Mouse (Mus musculus): ENCODE data around the gene Pkp1. TPM values are rescaled to one million over a fixed set of nuclear protein-coding genes. Genes with fewer than 3 reads are reported as not detected.
A peak's percentile ranks its signal among the peaks of the same experiment; 100 is the strongest.

Gene Pkp1
- total RNA-seq (2014; fragmentation: Nextera tagmentation) (not detected in 2 replicates), total RNA-seq (2017) (not detected in 2 replicates)

DNA sequence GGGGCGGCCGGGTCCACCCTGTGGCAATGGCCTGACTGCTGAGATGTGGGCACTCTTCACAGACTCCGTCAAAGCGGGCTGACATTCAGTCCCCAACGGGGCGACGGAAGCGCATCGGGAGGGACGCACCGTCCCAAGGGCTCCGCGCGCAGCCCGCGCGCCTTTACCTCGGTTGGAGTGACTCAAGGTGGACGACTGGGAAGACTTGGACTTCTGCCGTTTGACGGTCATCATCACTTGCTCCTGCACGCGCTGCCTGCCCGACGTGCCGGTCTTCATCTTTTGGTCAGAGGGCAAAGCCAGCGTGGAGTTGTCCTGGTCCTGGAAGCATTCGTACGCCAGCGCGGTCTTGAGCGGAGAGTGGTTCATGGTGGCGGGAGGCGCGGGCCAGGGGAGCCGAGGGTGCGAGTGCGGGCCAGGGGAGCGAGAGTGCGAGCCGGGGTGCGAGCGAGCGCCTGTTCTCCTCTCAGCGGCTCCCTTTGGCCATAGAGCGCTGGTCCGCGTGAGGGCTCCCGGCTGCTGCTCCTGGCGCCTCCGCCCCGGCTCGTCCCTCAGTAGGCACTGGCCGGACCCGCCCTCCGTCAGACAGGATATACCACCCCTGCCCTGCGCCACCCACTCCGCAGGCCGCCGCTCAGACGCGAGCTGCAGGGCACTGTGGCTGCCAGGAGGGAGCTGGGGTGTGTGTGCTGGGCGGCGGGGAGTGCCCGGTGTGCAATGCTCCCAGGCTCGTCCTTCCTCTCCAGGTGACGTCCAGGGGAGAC lies at the start of gene Pkp1:
Pkp1 (minus strand) TSS at position 564 of the 764 bp plus-strand sequence.
- no peak for ATAC-seq (replicated peaks; ENCODE audit: low FRiP score, low TSS enrichment, poor library complexity, severe bottlenecking)

DNA sequence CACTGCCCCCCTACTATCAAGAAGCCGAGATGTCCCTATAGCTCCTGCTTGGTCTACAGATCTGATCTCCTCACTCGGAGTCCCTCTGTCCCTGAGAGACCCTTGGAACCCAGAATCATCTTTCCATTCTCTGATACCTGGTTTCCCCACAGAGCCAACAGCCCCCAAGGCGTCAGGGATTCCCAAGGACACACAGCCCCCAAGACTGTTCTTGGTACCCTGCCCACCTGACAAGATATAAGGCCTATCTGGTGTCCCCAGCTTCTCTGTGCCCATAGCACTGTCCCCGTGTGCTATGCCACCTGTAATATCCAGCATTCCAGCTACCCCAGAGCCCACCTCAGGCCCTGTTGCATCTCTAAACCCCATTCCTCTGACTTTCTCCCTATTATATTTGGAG lies 48.7 kb upstream of the Pkp1 start:
- ATAC-seq (replicated peaks; ENCODE audit: low FRiP score, low TSS enrichment, poor library complexity, severe bottlenecking), result no peak

DNA sequence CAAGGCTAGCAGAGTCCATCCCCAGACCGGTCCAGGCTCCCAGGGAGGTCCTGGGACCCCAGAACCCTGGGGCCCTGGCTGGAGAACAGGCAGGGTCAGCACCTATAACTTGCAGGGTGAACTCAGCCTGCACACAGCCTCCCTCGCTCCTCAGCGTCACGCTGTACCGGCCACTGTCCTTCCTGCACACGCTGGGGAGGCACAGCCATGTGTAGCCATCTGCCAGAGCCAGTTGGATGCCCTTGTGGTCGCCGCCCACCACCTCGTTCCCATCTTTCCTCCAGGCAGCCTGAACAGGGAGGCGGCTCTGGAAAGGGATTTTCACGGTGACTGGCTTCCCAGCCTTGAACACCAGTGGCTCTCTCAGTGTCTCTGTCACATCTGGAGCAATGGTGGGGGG lies 45.6 kb upstream of the Pkp1 start:
- ATAC-seq (replicated peaks; ENCODE audit: low FRiP score, low TSS enrichment, poor library complexity, severe bottlenecking), result no peak

DNA sequence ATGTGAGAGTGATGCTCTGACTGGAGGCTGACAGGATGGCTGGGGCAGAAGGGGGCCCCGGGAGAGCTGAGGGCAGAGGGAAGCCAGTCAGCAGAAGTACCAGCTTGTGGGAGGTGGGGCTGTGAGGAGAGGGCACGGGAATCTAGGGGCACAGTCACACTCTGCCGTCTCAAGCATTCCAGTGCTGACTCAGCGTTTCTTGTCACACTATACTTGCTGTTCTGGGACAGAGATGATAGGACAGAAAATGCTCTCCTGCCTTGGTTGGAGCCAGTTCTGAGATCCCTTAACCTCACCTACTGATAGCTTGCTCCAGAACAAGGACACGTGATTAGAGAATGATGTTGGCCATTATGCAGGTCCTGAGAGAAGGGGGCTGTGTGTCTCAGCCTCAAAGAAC lies 44.2 kb upstream of the Pkp1 start:
- ATAC-seq (replicated peaks; ENCODE audit: low FRiP score, low TSS enrichment, poor library complexity, severe bottlenecking), result no peak

DNA sequence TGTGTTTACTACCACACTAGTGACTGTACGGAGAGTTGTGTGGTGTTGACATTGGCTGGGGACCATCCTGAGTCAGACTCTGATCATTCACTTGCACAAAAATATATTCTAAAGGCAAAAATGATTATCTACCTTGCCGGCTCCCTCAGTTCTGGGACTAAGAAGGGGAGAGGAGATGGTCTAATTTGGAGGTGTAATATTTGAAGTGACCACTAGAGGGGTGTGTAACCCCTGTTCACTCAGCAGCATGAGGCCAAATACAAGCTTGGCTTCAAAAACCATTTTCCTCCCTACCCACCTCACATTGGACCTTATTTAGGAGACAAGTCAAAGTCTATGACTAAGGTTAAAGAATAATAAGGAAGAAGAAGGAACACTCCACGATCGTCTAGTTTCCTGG lies 39.5 kb upstream of the Pkp1 start:
- peak; percentile 64 for ATAC-seq (replicated peaks; ENCODE audit: low FRiP score, low TSS enrichment, poor library complexity, severe bottlenecking)

DNA sequence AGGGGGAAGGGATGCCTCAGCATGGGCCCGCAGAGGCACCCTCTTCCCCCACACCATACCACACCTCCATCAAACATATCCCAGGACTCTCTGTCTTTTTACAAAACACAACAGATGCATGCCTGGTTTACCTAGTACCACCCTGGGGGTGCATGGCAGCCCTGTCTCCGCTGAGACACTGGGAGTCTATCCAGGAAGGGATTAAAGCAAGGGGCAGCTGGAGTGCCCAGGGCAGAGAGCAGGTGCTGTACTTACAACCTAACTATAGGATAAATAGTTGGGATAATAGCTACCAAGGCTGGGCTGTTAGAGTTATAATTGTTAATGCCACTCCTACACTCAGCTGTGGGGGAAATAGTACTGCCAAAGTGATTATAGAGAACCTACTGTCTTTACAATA lies 29.9 kb upstream of the Pkp1 start:
- no peak for ATAC-seq (replicated peaks; ENCODE audit: low FRiP score, low TSS enrichment, poor library complexity, severe bottlenecking)

DNA sequence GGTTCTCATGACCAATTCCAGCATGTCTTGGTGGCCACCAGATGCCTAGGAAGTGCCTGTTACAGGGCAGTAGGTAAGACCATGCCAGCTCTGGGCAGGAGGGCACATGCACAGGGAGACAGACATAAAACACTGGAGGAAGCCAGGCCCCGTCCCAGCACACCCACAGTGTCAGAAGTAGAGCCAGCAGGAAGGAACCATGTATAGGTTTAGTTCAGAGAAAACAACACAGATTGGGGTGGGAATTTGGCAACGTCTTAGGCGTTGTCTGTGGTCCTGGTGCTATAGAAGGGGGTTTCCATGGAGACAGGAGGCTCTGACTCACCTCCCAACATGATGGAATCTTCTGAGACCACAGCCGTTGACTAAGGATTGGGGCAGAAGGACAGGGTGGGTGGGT lies 27.2 kb upstream of the Pkp1 start:
- no peak for ATAC-seq (replicated peaks; ENCODE audit: low FRiP score, low TSS enrichment, poor library complexity, severe bottlenecking)

DNA sequence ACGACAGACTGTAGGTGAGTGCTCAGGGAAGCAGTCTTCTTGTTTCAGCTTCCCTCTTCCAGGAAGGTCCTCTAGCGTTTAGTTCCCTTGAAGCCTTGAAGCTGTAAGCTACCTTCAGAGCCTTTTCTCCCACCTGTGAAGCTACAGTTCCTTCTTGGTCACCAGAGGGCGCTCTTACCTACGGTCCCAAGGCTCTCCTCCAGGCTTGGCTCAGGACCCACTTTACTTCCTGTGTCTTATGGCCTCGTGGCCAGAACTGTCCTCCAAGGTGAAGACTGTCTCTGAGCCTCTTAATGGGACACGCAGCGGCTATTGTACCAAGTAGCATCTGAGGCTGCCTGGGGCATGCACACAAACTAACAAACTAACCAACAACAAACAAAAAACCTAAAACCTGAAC lies 26.7 kb upstream of the Pkp1 start:
- ATAC-seq (replicated peaks; ENCODE audit: low FRiP score, low TSS enrichment, poor library complexity, severe bottlenecking), result peak; percentile 52; the same call in 1 of the 2 replicates

DNA sequence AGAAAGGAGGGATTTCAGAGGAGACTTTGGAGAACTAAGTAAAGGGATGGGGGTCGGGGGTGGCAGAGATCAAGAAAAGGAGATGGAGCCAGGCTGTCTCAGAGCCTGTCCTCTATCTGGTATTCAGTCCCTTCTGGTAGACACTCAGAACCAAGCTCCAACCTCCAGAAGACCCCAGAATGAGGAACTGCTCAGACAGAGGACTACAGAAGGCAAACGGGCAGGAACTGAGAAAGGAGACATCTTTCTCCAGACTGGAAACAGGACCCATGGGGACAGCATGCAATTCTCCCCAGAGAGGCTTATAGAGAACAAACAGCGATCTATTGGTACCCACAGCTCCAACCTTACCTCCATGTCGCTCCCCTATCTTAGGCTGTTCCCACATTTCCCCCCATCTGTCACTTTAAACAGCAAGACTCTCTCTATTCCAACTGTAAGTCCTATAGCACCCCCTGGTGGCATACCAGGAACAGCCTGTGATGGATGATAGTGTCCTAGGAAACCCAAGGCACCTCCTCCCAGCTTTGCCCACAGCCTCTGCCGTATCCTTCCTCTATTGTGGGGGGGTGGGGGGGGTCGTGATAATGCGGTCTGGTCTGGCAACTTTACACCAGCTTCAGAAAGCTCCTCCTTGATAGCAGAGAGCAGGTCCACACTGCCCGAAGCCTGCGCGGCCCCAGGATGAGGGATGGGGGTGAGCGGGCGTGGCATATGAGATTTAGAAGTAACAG lies 25.7 kb upstream of the Pkp1 start:
- peak; percentile 50 for ATAC-seq (replicated peaks; ENCODE audit: low FRiP score, low TSS enrichment, poor library complexity, severe bottlenecking)

DNA sequence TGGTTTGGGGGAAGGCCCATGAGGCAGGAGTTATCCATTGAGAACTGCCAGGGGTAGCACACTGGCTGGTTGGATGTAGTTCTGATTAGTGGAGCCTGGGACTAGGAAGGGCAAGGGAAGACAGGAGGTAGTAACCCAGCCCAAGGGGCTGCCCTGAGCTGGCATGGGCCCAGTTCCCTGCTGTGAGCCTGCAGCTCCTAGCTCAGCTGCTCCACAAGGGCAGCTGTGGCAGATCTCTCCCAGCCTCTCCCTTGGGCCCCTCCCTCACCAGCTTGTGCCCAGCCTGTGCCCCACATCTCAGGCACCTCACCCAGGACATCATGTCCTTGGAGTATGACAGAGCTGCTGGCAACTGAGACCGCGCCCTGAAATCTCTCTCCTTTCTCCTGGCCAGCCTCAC lies 24.7 kb upstream of the Pkp1 start:
- no peak for ATAC-seq (replicated peaks; ENCODE audit: low FRiP score, low TSS enrichment, poor library complexity, severe bottlenecking)

DNA sequence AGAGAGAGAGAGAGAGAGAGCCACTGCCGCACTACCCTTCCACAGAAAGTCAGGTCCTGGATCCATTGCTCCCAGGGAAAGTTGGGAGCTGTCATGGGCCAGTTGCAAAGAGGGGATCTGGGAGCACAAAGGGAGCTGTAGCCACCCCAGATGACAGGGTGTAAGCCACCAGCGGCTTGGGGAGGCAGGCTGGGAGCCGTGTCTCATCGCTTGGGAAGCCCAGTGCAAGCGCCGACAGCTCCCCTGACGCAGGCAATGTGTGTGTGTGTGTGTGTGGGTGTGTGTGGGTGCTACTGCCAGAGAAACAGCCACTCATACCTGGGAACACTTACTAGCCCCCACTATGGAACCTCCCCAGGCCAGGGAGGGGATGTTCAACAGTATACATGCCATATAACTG lies 23.1 kb upstream of the Pkp1 start:
- no peak for ATAC-seq (replicated peaks; ENCODE audit: low FRiP score, low TSS enrichment, poor library complexity, severe bottlenecking)

DNA sequence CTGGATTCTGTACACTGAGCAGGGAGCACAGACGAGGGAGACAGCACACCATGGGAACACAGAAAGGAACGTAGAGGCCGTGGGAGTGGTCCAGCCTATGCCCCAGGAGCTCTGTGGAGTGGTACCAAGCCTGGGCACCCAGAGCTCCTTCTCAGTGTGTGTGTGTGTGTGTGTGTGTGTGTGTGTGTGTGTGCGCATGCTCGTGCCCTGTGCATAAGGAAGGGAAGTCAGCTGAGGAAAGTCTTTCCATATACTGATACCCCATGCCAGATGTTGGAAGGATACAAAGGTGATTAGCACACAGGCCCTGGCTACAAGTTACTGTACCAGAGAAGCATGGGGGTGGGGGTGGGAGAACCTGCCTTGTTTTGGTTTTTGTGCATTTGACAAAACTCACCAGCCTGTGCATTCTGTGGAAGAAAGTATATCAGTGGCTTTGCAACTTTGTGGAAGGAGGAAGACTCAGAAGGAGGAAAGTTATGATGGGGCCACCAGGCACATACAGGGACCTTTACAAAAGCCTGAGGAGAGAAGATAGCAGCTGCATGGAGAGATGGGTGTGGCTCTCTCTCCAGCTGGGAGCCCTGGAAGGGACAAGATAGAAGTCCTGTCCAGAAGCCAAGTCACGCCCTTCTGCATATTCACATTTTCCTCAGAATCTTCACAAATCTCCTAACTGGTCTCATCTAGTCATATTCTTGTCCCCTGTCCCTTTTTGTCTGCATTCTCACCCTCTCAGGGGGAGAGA lies 22.4 kb upstream of the Pkp1 start:
- ATAC-seq (replicated peaks; ENCODE audit: low FRiP score, low TSS enrichment, poor library complexity, severe bottlenecking), result peak; percentile 84

DNA sequence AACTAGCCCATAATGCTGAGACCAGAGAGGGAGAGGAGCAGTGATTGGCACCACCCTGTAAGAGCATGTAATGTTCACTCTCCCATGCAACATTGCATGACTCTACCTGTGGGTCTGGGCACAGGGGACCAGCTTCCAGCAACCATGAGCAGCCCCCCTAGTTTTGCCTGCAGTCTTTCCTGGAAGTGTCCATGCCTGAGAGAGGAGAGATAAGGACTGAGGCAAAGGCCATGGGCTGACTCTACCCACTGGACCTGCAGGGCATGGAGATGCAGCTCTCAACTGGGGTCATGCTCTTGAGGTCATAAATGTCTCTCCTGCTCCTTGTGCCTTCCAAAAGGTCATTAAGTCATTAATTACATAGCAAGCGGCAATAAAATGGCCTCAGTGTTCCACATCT lies 17.1 kb upstream of the Pkp1 start:
- ATAC-seq (replicated peaks; ENCODE audit: low FRiP score, low TSS enrichment, poor library complexity, severe bottlenecking), result no peak

DNA sequence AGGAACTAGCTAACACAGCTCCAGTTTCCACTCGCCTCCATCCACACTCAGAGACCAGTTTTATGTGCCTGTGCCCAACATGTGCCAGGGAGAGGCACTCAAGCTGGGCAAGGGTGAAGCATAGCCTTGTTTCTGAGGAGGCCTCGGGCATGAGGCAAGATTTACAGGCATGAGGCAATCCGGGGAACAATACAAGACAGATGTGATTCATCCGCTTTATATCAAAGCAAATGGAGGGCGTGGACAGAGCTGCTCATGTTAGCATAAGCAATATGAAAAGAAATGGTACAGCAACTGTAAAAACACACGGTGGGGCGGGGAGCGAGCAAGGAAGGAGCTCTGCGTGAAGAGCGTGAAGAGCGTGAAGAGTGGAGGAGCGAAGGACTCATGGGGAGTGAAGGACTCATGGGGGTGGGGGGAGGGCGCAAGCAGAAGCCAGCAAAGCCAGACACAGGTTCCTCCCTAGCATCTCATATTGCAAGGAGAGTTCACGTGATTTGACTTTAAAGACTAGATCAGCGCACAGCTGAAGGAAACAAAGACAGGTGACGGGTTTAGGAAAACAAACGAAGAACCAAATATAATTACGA lies 14.8 kb upstream of the Pkp1 start:
- ATAC-seq (replicated peaks; ENCODE audit: low FRiP score, low TSS enrichment, poor library complexity, severe bottlenecking), result no peak

DNA sequence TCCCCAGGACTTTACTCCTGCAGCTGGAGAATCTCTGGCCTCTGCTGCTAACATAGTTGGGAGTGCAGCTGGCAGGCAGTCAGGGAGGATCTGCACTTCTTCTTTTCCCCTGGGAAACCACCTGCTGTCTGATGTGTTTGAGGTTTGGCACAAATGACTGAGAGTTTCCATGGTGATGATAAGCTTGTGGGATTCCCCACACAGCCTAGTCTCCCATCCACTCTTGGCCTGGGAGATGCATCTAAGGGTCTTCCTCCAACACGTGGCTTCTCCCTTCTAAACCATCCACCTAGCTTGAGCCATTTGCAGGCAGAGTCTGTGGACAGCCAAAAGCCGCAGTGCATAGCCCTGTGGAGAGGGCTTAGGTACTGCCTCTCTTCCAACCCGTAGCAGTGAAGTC lies 10.9 kb upstream of the Pkp1 start:
- no peak for ATAC-seq (replicated peaks; ENCODE audit: low FRiP score, low TSS enrichment, poor library complexity, severe bottlenecking)

DNA sequence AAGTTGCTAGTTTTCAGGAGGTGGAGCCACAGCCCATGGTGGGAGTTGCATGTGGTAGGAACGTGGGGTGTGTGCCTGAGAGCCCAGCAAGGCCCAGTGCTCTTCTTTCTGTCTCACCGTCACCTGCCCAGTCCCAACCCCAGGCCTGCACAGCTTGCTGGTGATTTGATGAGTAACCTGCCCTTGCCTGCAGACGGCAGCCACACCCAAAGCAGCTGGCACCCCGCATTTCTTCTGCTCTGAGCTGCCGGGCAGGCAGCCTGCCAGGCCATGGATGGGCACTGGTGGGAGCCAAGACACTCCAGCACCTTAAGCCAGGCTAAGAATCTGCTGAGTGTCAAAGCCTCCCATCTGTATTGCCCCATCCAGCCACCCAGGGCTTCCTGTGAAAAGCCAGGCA lies 6.8 kb upstream of the Pkp1 start:
- 0 out of 2 replicates have a peak, but pooled peaks have one; percentile 31 for ATAC-seq (replicated peaks; ENCODE audit: low FRiP score, low TSS enrichment, poor library complexity, severe bottlenecking)

DNA sequence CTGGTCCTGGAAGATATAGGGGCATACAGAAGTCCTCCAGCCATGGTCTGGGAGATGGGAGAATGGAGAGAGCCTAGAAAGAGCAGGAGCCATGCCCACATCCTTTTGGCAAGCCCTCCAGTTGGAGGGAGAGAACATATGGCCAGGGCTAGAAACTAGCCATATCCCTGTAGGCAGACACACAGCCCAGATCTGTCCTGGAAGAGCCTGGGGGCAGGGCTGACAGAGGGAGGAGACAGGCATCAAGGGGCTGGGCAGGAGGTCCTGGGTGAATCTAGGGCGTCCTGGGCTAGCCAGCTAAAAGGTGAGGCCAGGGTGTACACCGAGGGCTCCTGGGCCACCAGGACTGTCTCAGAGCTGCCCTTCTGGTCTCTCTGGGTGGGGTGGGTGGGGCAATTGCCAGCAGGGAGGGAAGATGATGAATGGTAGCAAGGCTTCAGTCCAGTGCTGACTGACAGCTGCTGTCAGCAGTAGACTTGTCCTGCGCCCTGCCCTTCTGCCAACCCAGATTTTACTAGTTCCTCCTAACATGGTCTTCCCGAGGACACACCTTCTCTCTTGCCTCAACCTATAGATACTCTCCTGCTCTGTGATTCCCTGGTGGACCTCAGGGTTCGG lies 5.5 kb upstream of the Pkp1 start:
- no peak for ATAC-seq (replicated peaks; ENCODE audit: low FRiP score, low TSS enrichment, poor library complexity, severe bottlenecking)

DNA sequence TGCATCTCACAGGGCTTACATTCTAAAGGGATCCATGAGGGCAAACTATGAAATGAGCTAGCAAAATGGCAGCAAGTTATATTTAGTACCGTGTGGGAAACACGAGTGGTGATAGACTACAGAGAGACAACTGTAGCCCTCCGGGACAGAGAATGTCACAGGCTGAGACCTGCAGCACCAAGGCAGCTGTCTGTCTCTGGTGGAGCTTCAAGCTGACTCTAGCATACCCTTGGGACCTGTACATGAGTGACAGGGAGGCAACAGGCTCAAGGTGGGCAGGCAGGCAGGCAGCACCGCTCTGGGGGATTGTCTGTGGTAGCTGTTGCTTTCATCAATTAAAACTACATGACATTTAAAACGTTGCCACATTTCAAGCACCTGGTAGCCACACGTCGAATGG lies 4.2 kb upstream of the Pkp1 start:
- no peak for ATAC-seq (replicated peaks; ENCODE audit: low FRiP score, low TSS enrichment, poor library complexity, severe bottlenecking)

DNA sequence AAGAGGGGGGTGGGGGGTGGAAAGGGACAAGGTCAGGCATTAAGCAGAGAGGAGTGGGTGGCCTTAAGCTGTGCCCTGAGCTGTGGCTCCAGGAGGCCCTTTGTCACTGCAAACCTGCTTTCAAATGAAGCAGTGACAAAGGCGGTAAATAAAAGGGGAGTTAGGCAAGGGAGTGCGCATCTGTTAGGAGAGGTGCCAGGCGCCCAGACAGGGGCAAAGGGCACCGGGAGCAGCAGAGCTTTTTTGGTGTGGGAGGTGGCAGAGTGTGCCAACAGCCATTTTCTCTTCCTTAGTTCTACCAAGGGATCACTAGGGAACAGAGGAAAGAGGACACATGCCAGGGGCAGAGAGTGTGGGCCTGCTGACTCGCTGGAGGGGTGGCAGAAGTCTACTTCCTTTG lies 1.8 kb downstream of the Pkp1 start:
- ATAC-seq (replicated peaks; ENCODE audit: low FRiP score, low TSS enrichment, poor library complexity, severe bottlenecking), result no peak

Data from megakaryocyte-erythroid progenitor cell, adult 5-6 weeks (primary cell).